Mouse (Mus musculus) kidney, embryonic 14.5 days (tissue): ENCODE measurements around the gene Glrb. TPM values are rescaled to one million over a fixed set of nuclear protein-coding genes. Genes with fewer than 3 reads are reported as not detected.

ENCODE experiments used
- ATAC-seq: fragments of 200-750 bp; cut with Nextera tagmentation; 2 replicates; pipeline ENCODE4 v1.8.0; 2017; ENCODE audit warnings: moderate number of reproducible peaks, mild to moderate bottlenecking, moderate TSS enrichment, moderate library complexity; ENCODE audit not compliant: low FRiP score, low TSS enrichment
- H3K27ac ChIP-seq: fragments of 300-500 bp; sonication (generic); 2 replicates; pipeline ENCODE4 v1.5.1; 2014; ENCODE audit warnings: low read depth, mild to moderate bottlenecking, low read length, moderate library complexity, mixed read lengths
- H3K27me3 ChIP-seq: fragments of 300-500 bp; sonication (generic); 2 replicates; pipeline ENCODE4 v1.6.1; 2014; ENCODE audit warnings: mild to moderate bottlenecking, low read length; ENCODE audit not compliant: control insufficient read depth, insufficient read depth
- H3K36me3 ChIP-seq: fragments of 300-500 bp; sonication (generic); 2 replicates; pipeline ENCODE4 v1.6.1; 2014; ENCODE audit warnings: low read length, mixed read lengths; ENCODE audit not compliant: control insufficient read depth, insufficient read depth
- H3K4me1 ChIP-seq: fragments of 300-500 bp; sonication (generic); 2 replicates; pipeline ENCODE4 v1.6.1; 2014; ENCODE audit warnings: low read length, mixed read lengths; ENCODE audit not compliant: control insufficient read depth, insufficient read depth
- H3K4me2 ChIP-seq: fragments of 300-500 bp; sonication (generic); replicated peaks from 2 replicates; pipeline ENCODE4 v1.6.1; 2014; ENCODE audit warnings: low read depth, mild to moderate bottlenecking, low read length
- H3K4me3 ChIP-seq: fragments of 300-500 bp; sonication (generic); 2 replicates; pipeline ENCODE4 v1.5.1; 2014; ENCODE audit warnings: mild to moderate bottlenecking, low read length
- H3K9ac ChIP-seq: fragments of 300-500 bp; sonication (generic); 2 replicates; pipeline ENCODE4 v1.6.1; 2014; ENCODE audit warnings: low read depth, mild to moderate bottlenecking, low read length, moderate library complexity
- H3K9me3 ChIP-seq: fragments of 300-500 bp; sonication (generic); 2 replicates; pipeline ENCODE4 v1.6.1; 2016; ENCODE audit warnings: low read length; ENCODE audit not compliant: control insufficient read depth
- WGBS: fragments of 180-500 bp; shearing (Covaris S2); extraction: QIAGEN DNeasy Blood & Tissue Kit; methylation state at CpG from one replicate; pipeline ENCODE4 v1.1.7; 2014; 5-methylcytosine and 5-hydroxymethylcytosine counted together
- polyA plus RNA-seq: library from polyadenylated mRNA; unstranded; fragments of >200 nt; fragmentation: Nextera tagmentation; extraction: Ambion mirVana; gene quantifications from 2 replicates; pipeline ENCODE4 v1.2.1, GENCODE M21; 2014

The Glrb gene
- polyA plus RNA-seq, 1 experiment from 2014 or later, result 9.4 TPM

GRCm38 (mm10) chr3:80883601-80884000 is 29.9 kb downstream of the Glrb start:
- no peaks in the 10 kb centered on the region for H3K4me1 ChIP-seq
- no peaks in the 10 kb centered on the region for H3K36me3 ChIP-seq
- 73% methylated on average over 6 of the region's 6 CpGs for WGBS
- no peak overlapping the region for H3K9ac ChIP-seq
- H3K27ac ChIP-seq, result no peak overlapping the region
- no peaks in the 10 kb centered on the region for H3K27me3 ChIP-seq
- no peak overlapping the region for H3K4me3 ChIP-seq
- H3K9me3 ChIP-seq, result no peaks in the 10 kb centered on the region
- H3K4me2 ChIP-seq, result no peak overlapping the region
- ATAC-seq, result no peak

GRCm38 (mm10) chr3:80880660-80881293 is 32.7 kb downstream of the Glrb start:
- Histone ChIP-seq H3K9ac (no peak overlapping the region), H3K4me2 (no peak overlapping the region), H3K9me3 (no peaks in the 10 kb centered on the region), H3K4me1 (no peaks in the 10 kb centered on the region), H3K27me3 (no peaks in the 10 kb centered on the region), H3K36me3 (no peaks in the 10 kb centered on the region), H3K4me3 (no peak overlapping the region), H3K27ac (no peak overlapping the region)
- ATAC-seq, result no peak
- 89% methylated on average over 6 of the region's 6 CpGs for WGBS

GRCm38 (mm10) chr3:80878571-80878970 is 34.9 kb downstream of the Glrb start:
- H3K4me2 ChIP-seq, result no peak overlapping the region
- no peak overlapping the region for H3K27ac ChIP-seq
- no peaks in the 10 kb centered on the region for H3K36me3 ChIP-seq
- H3K27me3 ChIP-seq, result no peaks in the 10 kb centered on the region
- 23% methylated on average over 5 of the region's 5 CpGs for WGBS
- no peak overlapping the region for H3K9ac ChIP-seq
- no peak overlapping the region for H3K4me3 ChIP-seq
- no peaks in the 10 kb centered on the region for H3K9me3 ChIP-seq
- H3K4me1 ChIP-seq, result no peaks in the 10 kb centered on the region
- peak; percentile 71; the same call in 1 of the 2 replicates for ATAC-seq

GRCm38 (mm10) chr3:80874690-80875353 is 38.6 kb downstream of the Glrb start:
- ATAC-seq, result no peak

GRCm38 (mm10) chr3:80874081-80874480 is 39.4 kb downstream of the Glrb start:
- Histone ChIP-seq H3K27ac (no peak overlapping the region), H3K27me3 (no peaks in the 10 kb centered on the region), H3K4me1 (no peaks in the 10 kb centered on the region), H3K9me3 (no peaks in the 10 kb centered on the region), H3K4me2 (no peak overlapping the region), H3K36me3 (no peaks in the 10 kb centered on the region), H3K4me3 (no peak overlapping the region), H3K9ac (no peak overlapping the region)
- ATAC-seq, result no peak
- WGBS, result 49% methylated on average over 5 of the region's 5 CpGs

More at GRCm38 (mm10) chr3:80874690-80875353, 38.6 kb downstream of the Glrb start:
- Histone ChIP-seq H3K9me3 (no peaks in the 10 kb centered on the region), H3K36me3 (no peaks in the 10 kb centered on the region), H3K4me3 (no peak overlapping the region), H3K9ac (no peak overlapping the region), H3K4me2 (no peak overlapping the region), H3K4me1 (no peaks in the 10 kb centered on the region), H3K27ac (no peak overlapping the region), H3K27me3 (no peaks in the 10 kb centered on the region)
- 85% methylated on average over 7 of the region's 7 CpGs for WGBS

GRCm38 (mm10) chr3:80871472-80872171 is 41.8 kb downstream of the Glrb start:
- H3K4me1 ChIP-seq, result no peaks in the 10 kb centered on the region
- ATAC-seq, result no peak
- H3K4me2 ChIP-seq, result no peak overlapping the region
- no peaks in the 10 kb centered on the region for H3K9me3 ChIP-seq
- no peak overlapping the region for H3K4me3 ChIP-seq
- H3K9ac ChIP-seq, result no peak overlapping the region
- H3K36me3 ChIP-seq, result no peaks in the 10 kb centered on the region
- WGBS, result 77% methylated on average over 1 of the region's 1 CpGs
- H3K27me3 ChIP-seq, result no peaks in the 10 kb centered on the region
- no peak overlapping the region for H3K27ac ChIP-seq

- 79% methylated on average over 3 of the region's 3 CpGs for WGBS
- no peak overlapping the region for H3K4me2 ChIP-seq
- no peak for ATAC-seq
- no peak overlapping the region for H3K27ac ChIP-seq
- no peaks in the 10 kb centered on the region for H3K9me3 ChIP-seq
- no peaks in the 10 kb centered on the region for H3K4me1 ChIP-seq
- H3K4me3 ChIP-seq, result no peak overlapping the region
- no peak overlapping the region for H3K9ac ChIP-seq
- H3K36me3 ChIP-seq, result no peaks in the 10 kb centered on the region
- H3K27me3 ChIP-seq, result no peaks in the 10 kb centered on the region
Observed at GRCm38 (mm10) chr3:80867328-80867727, 46.1 kb downstream of the Glrb start.

- H3K4me3 ChIP-seq, result no peak overlapping the region
- WGBS, result 40% methylated on average over 3 of the region's 3 CpGs
- H3K4me2 ChIP-seq, result no peak overlapping the region
- no peaks in the 10 kb centered on the region for H3K36me3 ChIP-seq
- H3K27ac ChIP-seq, result no peak overlapping the region
- H3K9me3 ChIP-seq, result no peaks in the 10 kb centered on the region
- H3K4me1 ChIP-seq, result no peaks in the 10 kb centered on the region
- no peaks in the 10 kb centered on the region for H3K27me3 ChIP-seq
- ATAC-seq, result peak; percentile 83; the same call in 1 of the 2 replicates
- no peak overlapping the region for H3K9ac ChIP-seq
Observed at GRCm38 (mm10) chr3:80852912-80853507, 60.5 kb downstream of the Glrb start.

GRCm38 (mm10) chr3:80850947-80851346 is 62.5 kb downstream of the Glrb start:
- no peak for ATAC-seq
- Histone ChIP-seq H3K4me2 (no peak overlapping the region), H3K9ac (no peak overlapping the region), H3K36me3 (no peaks in the 10 kb centered on the region), H3K27me3 (no peaks in the 10 kb centered on the region), H3K4me1 (no peaks in the 10 kb centered on the region), H3K4me3 (no peak overlapping the region), H3K9me3 (no peaks in the 10 kb centered on the region), H3K27ac (no peak overlapping the region)
- WGBS, result 87% methylated on average over 10 of the region's 10 CpGs
